16 mouse cellular contexts compared by ENCODE assay signal in the genomic region with DNA sequence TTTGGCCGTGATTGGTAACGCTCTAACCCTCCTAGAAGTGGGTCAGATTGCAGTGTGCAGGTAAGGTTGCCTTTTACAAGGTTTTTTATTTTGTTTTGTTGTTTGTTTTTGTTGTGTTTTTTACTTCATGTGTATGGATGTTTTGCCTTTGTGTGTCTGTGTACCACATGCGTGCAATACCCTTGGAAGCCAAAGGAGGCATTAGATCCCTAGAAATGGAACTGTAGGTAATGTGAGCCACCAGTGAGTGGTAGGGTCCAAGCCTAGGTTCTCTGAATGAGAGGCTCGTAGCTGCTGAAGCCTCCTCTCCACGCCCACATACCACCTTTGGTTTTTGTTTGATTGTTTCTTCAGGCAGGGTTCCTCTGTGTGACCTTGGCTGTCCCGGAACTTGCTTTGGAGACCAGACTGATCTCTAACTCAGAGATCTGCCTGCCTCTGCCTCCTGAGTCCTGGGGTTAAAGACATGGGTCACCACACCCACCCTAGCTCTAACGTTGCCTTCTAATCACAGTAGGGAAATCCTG. TPM values are rescaled to one million over a fixed set of nuclear protein-coding genes. Genes with fewer than 3 reads are reported as not detected.
DNase-seq lines count a peak whose midpoint lies in the region; ATAC-seq and TF ChIP-seq lines count a peak whose summit lies in the region.
"Had no signal": no experiment of that assay in that cellular context is flagged by ENCODE, and none has a peak within 500 bp of the region (broad histone marks: within the 10 kb centered on the region; RNA-seq: fewer than 3 reads in every experiment).

No protein-coding gene starts in this region.

- no peaks in the 10 kb centered on the region for H3K27me3 ChIP-seq in cerebellum, adult 2 months (ENCODE audit: control insufficient read depth, insufficient read depth, low read length)
- no peaks in the 10 kb centered on the region for H3K27me3 ChIP-seq in forebrain, embryonic 11.5 days (ENCODE audit: control insufficient read depth, insufficient read depth, low read length)
- H3K27me3 ChIP-seq: embryonic facial prominence, embryonic 12.5 days; intestine, embryonic 15.5 days; lung, embryonic 15.5 days; neural tube, embryonic 15.5 days had no signal

- H3K36me3 ChIP-seq in forebrain, embryonic 11.5 days (ENCODE audit: control insufficient read depth, insufficient read depth, low read length), result peaks cover 21% of the 10 kb centered on the region

- ATAC-seq in forebrain, embryonic 11.5 days (replicated peaks; ENCODE audit: low FRiP score), result no peak
- ATAC-seq: intestine, embryonic 15.5 days had no signal

- no peak overlapping the region for H3K9ac ChIP-seq in forebrain, embryonic 11.5 days (ENCODE audit: low read length)
- H3K9ac ChIP-seq: embryonic facial prominence, embryonic 12.5 days; intestine, embryonic 15.5 days; lung, embryonic 15.5 days; neural tube, embryonic 15.5 days had no signal

- DNase-seq in cerebellum, adult 2 months, result no peak
- DNase-seq in cerebellum, adult 9-10 months, result no peak
- no peak for DNase-seq in layer of hippocampus, adult 2 months (ENCODE audit: low spot score in 2 of 2)
- no peak for DNase-seq in layer of hippocampus, postnatal 10 days (ENCODE audit: low spot score in 2 of 2)
- peak; percentile 81 for DNase-seq in ES-CJ7 (ENCODE audit: low read depth, low spot score)
- peak; percentile 9 for DNase-seq in c-Kit-positive CD71-positive TER-119-negative erythroid progenitor cells, embryonic 14.5 days (ENCODE audit: low read depth)
- no peak for DNase-seq in forebrain, embryonic 11.5 days (ENCODE audit: low spot score)
- no peak for DNase-seq in ovary, adult 18-20 months (ENCODE audit: low spot score)
- DNase-seq: adrenal gland, adult 2 months; kidney, postnatal 36 days; layer of hippocampus, postnatal 36 days had no signal

- no peaks in the 10 kb centered on the region for H3K9me3 ChIP-seq in forebrain, embryonic 11.5 days (ENCODE audit: control insufficient read depth, low read length)
- H3K9me3 ChIP-seq: embryonic facial prominence, embryonic 12.5 days; forebrain, embryonic 10.5 days; intestine, embryonic 15.5 days; lung, embryonic 15.5 days; neural tube, embryonic 15.5 days had no signal

- no peaks in the 10 kb centered on the region for H3K4me1 ChIP-seq in cerebellum, adult 2 months (ENCODE audit: control insufficient read depth, insufficient read depth, low read length)
- no peaks in the 10 kb centered on the region for H3K4me1 ChIP-seq in forebrain, embryonic 11.5 days (replicated peaks; ENCODE audit: control insufficient read depth, insufficient read depth, low read length)
- H3K4me1 ChIP-seq: embryonic facial prominence, embryonic 12.5 days; forebrain, embryonic 10.5 days; intestine, embryonic 15.5 days; lung, embryonic 15.5 days; neural tube, embryonic 15.5 days had no signal

- WGBS in cerebellum, adult 2 months, result 97% methylated on average over 7 of the region's 7 CpGs
- WGBS in forebrain, embryonic 11.5 days, result 95% methylated on average over 7 of the region's 7 CpGs

- TF ChIP-seq CTCF in cerebellum, adult 2 months (IDR thresholded peaks at IDR 0.05; ENCODE audit: borderline replicate concordance, insufficient read depth, low read depth, low read length), result 0 out of 2 replicates have a peak, but pooled peaks have one; percentile 5
- TF ChIP-seq CTCF in layer of hippocampus, adult 2 months (conservative IDR thresholded peaks at IDR 0.05), result peak; percentile 50

- no peak overlapping the region for H3K4me3 ChIP-seq in cerebellum, adult 2 months (replicated peaks; ENCODE audit: insufficient read depth, low read depth, low read length)
- H3K4me3 ChIP-seq in layer of hippocampus, adult 2 months, result no peak overlapping the region
- H3K4me3 ChIP-seq in forebrain, embryonic 11.5 days (ENCODE audit: low read depth, low read length), result no peak overlapping the region
- H3K4me3 ChIP-seq: embryonic facial prominence, embryonic 12.5 days; forebrain, embryonic 10.5 days; intestine, embryonic 15.5 days; lung, embryonic 15.5 days; neural tube, embryonic 15.5 days had no signal

- no peak overlapping the region for H3K4me2 ChIP-seq in forebrain, embryonic 11.5 days (ENCODE audit: low read depth, low read length, severe bottlenecking)
- H3K4me2 ChIP-seq: embryonic facial prominence, embryonic 12.5 days; intestine, embryonic 15.5 days; lung, embryonic 15.5 days; neural tube, embryonic 15.5 days had no signal

- no peak for TF ChIP-seq POLR2A in cerebellum, adult 2 months (IDR thresholded peaks at IDR 0.05; ENCODE audit: borderline replicate concordance, insufficient read depth, low read length)

- no peak overlapping the region for H3K27ac ChIP-seq in cerebellum, adult 2 months (ENCODE audit: insufficient read depth, low read length)
- H3K27ac ChIP-seq in layer of hippocampus, adult 2 months, result no peak overlapping the region
- no peak overlapping the region for H3K27ac ChIP-seq in forebrain, embryonic 11.5 days (ENCODE audit: low read depth, low read length)
- H3K27ac ChIP-seq: embryonic facial prominence, embryonic 12.5 days; forebrain, embryonic 10.5 days; intestine, embryonic 15.5 days; lung, embryonic 15.5 days; neural tube, embryonic 15.5 days had no signal

RNA-seq across cellular contexts. Expression of gene Lyrm2, which starts 29.7 kb away (rescaled TPM):
- 41.6 and 49.6 TPM in 2 replicates for polyA plus RNA-seq in cerebellum, adult 2 months (2012; rRNA removed)
- total RNA-seq in layer of hippocampus, adult 2 months (2021), result 10 to 100 TPM; 37.4 to 39.8 TPM
- 10 to 100 TPM; 46.7 to 50.4 TPM for total RNA-seq in layer of hippocampus, postnatal 10 days (2021)
- polyA plus RNA-seq in forebrain, embryonic 11.5 days (2014; fragmentation: Nextera tagmentation; extraction: Ambion mirVana), result 122 and 133 TPM in 2 replicates

Comparison
In these comparisons a context has a peak if more than half of its experiments do, and no peak if none do; other contexts are left out.
1. DNase-seq: peak in ES-CJ7 (single experiment) and c-Kit-positive CD71-positive TER-119-negative erythroid progenitor cells, embryonic 14.5 days (single experiment); none in cerebellum, adult 2 months (0 of 2), cerebellum, adult 9-10 months (single experiment), layer of hippocampus, adult 2 months (0 of 2), layer of hippocampus, postnatal 10 days (0 of 2), forebrain, embryonic 11.5 days (single experiment) and ovary, adult 18-20 months (single experiment).